Mouse (Mus musculus) midbrain, postnatal 0 days (tissue): ENCODE data around the gene Hmmr. TPM values are rescaled to one million over a fixed set of nuclear protein-coding genes. Genes with fewer than 3 reads are reported as not detected.
"Not testable (repeated sequence)": the region's sequence is repeated elsewhere in the genome, so short reads cannot be mapped to it uniquely, and the experiment has no call there.

ENCODE experiments used
- ATAC-seq: fragments of 200-750 bp; cut with Nextera tagmentation; 2 replicates; pipeline ENCODE4 v1.8.0; 2017; ENCODE audit warnings: moderate number of reproducible peaks, mild to moderate bottlenecking, moderate TSS enrichment, moderate library complexity; ENCODE audit not compliant: low FRiP score
- DNase-seq: peaks from one replicate; pipeline ENCODE4 v3.0.0-alpha.2; 2015; ENCODE audit warnings: low spot score
- H3K27ac ChIP-seq: fragments of 300-500 bp; sonication (generic); 2 replicates; pipeline ENCODE4 v1.5.1; 2014; ENCODE audit warnings: low read depth, mild to moderate bottlenecking, low read length, mixed read lengths
- H3K27me3 ChIP-seq: fragments of 300-500 bp; sonication (generic); 2 replicates; pipeline ENCODE4 v1.6.1; 2014; ENCODE audit warnings: low read length, control low read depth, mixed read lengths; ENCODE audit not compliant: insufficient read depth
- H3K36me3 ChIP-seq: fragments of 300-500 bp; sonication (generic); 2 replicates; pipeline ENCODE4 v1.6.1; 2014; ENCODE audit warnings: low read length, control low read depth, mixed read lengths; ENCODE audit not compliant: insufficient read depth
- H3K4me1 ChIP-seq: fragments of 300-500 bp; sonication (generic); 2 replicates; pipeline ENCODE4 v1.6.1; 2014; ENCODE audit warnings: mild to moderate bottlenecking, control low read depth, antibody characterized with exemption, low read length, mixed read lengths; ENCODE audit not compliant: insufficient read depth
- H3K4me2 ChIP-seq: fragments of 300-500 bp; sonication (generic); 2 replicates; pipeline ENCODE4 v1.6.1; 2014; ENCODE audit warnings: low read depth, mild to moderate bottlenecking, low read length, mixed read lengths; ENCODE audit not compliant: poor library complexity, severe bottlenecking
- H3K4me3 ChIP-seq: fragments of 300-500 bp; sonication (generic); 2 replicates; pipeline ENCODE4 v1.5.1; 2014; ENCODE audit warnings: low read depth, mild to moderate bottlenecking, low read length, moderate library complexity
- H3K9ac ChIP-seq: fragments of 300-500 bp; sonication (generic); replicated peaks from 2 replicates; pipeline ENCODE4 v1.6.1; 2014; ENCODE audit warnings: mild to moderate bottlenecking, low read length, moderate library complexity, mixed read lengths; ENCODE audit not compliant: poor library complexity, severe bottlenecking
- H3K9me3 ChIP-seq: fragments of 300-500 bp; sonication (generic); 2 replicates; pipeline ENCODE4 v1.6.1; 2016; ENCODE audit warnings: low read length, control low read depth
- CTCF ChIP-seq: IDR thresholded peaks from 2 replicates; pipeline ENCODE4 v1.5.1; 2016; ENCODE audit warnings: antibody characterized with exemption, mild to moderate bottlenecking
- WGBS: fragments of 180-500 bp; shearing (Covaris S2); extraction: QIAGEN DNeasy Blood & Tissue Kit; methylation state at CpG from one replicate; pipeline ENCODE4 v1.1.7; 2014; 5-methylcytosine and 5-hydroxymethylcytosine counted together
- polyA plus RNA-seq: library from polyadenylated mRNA; unstranded; fragments of >200 nt; fragmentation: Nextera tagmentation; extraction: Ambion mirVana; gene quantifications from 2 replicates; pipeline ENCODE4 v1.2.1, GENCODE M21; 2015
- total RNA-seq: library from RNA; depleted of rRNA; stranded (reverse); fragments of >200 nt; gene quantifications from 2 replicates; pipeline ENCODE4 v1.2.3, GENCODE M21; 2014

Gene Hmmr
- total and polyA plus RNA-seq, 2 experiments from 2014 or later = 1.9 to 2.5 TPM

DNA sequence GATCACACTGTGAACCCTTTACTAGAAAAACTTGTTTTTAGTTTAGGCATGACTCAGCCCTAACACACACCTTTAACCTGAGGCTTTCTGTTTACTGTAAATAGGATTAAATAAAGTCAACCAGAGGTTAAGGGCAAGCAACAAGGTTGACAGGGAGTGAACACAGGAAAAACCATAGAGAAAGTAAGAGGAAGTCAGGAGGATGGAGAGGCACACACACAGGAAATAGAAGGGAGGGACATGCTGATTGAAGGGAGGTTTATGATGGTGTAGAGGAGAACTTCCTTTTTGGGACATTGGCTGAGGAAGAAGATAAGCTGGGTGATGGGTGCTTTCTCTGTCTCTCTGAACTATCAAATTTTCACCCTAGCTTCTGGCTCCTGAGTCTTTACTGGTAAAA is 14.9 kb downstream of the Hmmr start:
- Histone ChIP-seq H3K9ac (no peak overlapping the region), H3K4me1 (no peaks in the 10 kb centered on the region), H3K27me3 (no peaks in the 10 kb centered on the region), H3K4me2 (no peak overlapping the region), H3K9me3 (no peaks in the 10 kb centered on the region), H3K27ac (no peak overlapping the region), H3K4me3 (no peak overlapping the region), H3K36me3 (no peaks in the 10 kb centered on the region)
- TF ChIP-seq CTCF = no peak
- ATAC-seq (no peak), DNase-seq (no peak)

DNA sequence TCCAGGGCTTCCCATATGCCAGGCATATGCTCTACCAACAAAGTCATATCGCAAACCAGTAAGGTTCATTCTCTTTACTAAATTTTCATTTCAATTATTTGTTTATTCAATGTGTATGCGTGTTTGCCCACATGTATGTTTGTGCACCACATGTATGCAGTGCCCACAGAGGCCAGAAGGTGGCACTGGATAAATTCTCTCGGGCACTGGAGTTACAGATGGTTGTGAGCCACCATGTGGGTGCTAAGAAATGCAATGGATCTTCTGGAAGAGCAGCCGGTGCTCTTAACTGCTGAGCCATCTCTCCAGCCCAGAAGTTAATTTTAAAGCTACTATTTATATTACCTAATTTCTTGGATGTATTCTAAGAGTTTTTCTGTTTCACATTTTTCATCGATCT is 17.7 kb downstream of the Hmmr start:
- ATAC-seq = no peak
- 94% methylated on average over 5 of the region's 5 CpGs for WGBS
- H3K36me3 ChIP-seq = no peaks in the 10 kb centered on the region
- no peak overlapping the region for H3K27ac ChIP-seq
- no peak for DNase-seq
- no peak overlapping the region for H3K4me3 ChIP-seq
- no peaks in the 10 kb centered on the region for H3K9me3 ChIP-seq
- TF ChIP-seq CTCF = no peak
- H3K9ac ChIP-seq = no peak overlapping the region
- no peak overlapping the region for H3K4me2 ChIP-seq
- H3K4me1 ChIP-seq = no peaks in the 10 kb centered on the region
- H3K27me3 ChIP-seq = no peaks in the 10 kb centered on the region

DNA sequence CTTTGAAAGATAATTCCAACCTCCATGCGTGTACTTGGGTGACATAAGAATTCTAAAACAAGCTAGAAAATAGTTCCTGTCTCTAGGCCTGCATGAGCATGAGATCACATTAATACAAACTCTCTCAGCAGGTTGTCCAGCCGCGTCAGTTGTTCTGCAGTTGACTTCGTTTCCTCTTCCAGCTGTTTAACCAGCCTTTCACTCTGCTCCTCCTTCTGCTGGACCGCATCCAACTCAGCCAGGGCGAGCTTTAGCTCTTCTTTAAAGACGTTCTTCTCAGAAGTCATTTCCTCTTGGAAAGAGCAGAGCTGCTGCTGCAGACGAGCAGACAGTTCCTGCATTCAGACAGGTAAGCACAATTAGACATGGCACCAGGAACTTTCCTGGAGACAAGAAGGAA is 19.4 kb downstream of the Hmmr start:
- Histone ChIP-seq H3K27ac (no peak overlapping the region), H3K4me2 (no peak overlapping the region), H3K9me3 (no peaks in the 10 kb centered on the region), H3K9ac (no peak overlapping the region), H3K27me3 (no peaks in the 10 kb centered on the region), H3K36me3 (no peaks in the 10 kb centered on the region), H3K4me3 (no peak overlapping the region), H3K4me1 (no peaks in the 10 kb centered on the region)
- DNase-seq (peak; percentile 4), ATAC-seq (no peak)
- WGBS = 77% methylated on average over 8 of the region's 8 CpGs
- TF ChIP-seq CTCF = no peak

DNA sequence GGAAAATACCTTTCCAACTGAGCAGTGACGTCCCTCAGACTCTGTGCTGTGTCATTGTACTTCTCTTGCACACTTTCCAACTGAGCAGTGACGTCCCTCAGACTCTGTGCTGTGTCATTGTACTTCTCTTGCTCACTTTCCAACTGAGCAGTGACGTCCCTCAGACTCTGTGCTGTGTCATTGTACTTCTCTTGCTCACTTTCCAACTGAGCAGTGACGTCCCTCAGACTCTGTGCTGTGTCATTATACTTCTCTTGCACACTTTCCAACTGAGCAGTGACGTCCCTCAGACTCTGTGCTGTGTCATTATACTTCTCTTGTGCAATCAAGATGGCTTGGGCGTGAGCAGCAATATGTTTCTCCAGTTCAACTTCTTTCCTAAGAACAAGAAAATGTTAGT is 23.3 kb downstream of the Hmmr start:
- H3K9me3 ChIP-seq, H3K4me1 ChIP-seq, H3K4me2 ChIP-seq, H3K27me3 ChIP-seq, H3K4me3 ChIP-seq, H3K9ac ChIP-seq, DNase-seq, ATAC-seq, H3K36me3 ChIP-seq, H3K27ac ChIP-seq: not testable (repeated sequence)
- 88% methylated on average over 6 of the region's 6 CpGs for WGBS

DNA sequence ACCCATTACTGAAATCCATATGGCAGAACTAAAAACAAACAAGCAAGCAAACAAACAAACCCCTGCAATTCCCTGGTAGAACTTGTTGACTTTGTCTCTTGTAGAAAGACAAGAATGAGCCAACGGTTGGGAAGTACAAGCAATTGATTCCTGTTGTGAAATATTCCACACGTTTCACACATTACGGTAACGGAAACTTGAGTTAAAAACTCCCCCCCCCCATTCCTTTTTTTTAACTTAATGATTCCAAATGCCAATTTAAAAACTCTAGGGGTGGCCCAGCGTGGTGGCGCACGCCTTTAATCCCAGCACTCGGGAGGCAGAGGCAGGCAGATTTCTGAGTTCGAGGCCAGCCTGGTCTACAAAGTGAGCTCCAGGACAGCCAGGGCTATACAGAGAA is 38.1 kb downstream of the Hmmr start, which contains the start of gene Mat2b:
Mat2b (minus strand) TSS at position 101 of the 400 bp plus-strand sequence.
- peak within 1 kb of the TSS; percentile 85 for H3K4me2 ChIP-seq
- H3K9ac ChIP-seq = peak within 1 kb of the TSS; percentile 83
- WGBS = 85% methylated on average over 9 of the region's 9 CpGs
- peak within 1 kb of the TSS; percentile 86 for H3K27ac ChIP-seq
- H3K4me1 ChIP-seq = peaks cover 8% of the 10 kb centered on the region; the same call in 1 of the 2 replicates
- H3K27me3 ChIP-seq = no peaks in the 10 kb centered on the region
- H3K9me3 ChIP-seq = no peaks in the 10 kb centered on the region
- H3K36me3 ChIP-seq = no peaks in the 10 kb centered on the region
- DNase-seq (no peak), ATAC-seq (no peak)
- H3K4me3 ChIP-seq = peak within 1 kb of the TSS; percentile 93
- no peak for TF ChIP-seq CTCF

DNA sequence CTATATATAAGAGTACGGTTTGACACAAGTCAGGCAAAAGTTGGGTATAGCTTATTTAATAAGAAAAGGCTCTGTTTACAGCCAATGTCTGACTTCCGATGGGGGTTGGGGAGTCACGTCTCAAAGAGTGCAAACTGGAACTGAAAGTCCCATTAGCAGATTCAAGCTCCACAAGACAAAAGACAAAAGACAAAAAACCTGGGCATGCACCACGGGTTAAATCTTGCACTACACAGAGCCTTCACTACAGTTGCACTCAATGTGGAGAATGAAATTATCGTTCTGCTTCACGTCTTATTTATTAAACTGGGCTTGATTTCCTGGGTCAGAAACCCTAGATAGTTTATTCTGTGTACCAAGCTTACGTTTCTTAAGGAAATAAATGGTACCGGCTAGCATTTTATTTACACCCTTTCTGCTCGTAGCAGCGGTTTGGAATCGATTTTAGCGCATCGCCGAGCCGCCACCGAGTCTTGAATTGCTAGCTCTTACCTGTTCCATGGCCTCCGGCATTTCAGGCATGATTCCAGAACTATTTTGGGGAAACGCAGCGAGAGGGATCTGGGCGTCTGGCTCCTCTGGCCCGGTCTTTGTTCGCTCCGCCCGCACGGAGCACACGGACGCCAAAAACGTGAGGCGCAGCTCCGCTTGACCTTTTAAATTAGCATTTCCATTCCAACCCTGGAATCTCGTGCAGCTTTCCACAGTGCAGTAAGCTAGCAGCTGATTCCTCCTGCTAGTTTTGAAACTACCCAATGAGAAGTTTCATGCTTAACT is 38.7 kb downstream of the Hmmr start:
- H3K4me2 ChIP-seq = peak overlapping the region; percentile 85
- no peak for TF ChIP-seq CTCF

More for the DNA sequence above, 38.7 kb downstream of the Hmmr start:
- H3K4me3 ChIP-seq = peak overlapping the region; percentile 93
- WGBS = under 1% methylated on average over 31 of the region's 31 CpGs
- ATAC-seq = peak; percentile 71
- no peaks in the 10 kb centered on the region for H3K9me3 ChIP-seq
- peak overlapping the region; percentile 83 for H3K9ac ChIP-seq
- no peaks in the 10 kb centered on the region for H3K36me3 ChIP-seq
- peaks cover 8% of the 10 kb centered on the region; the same call in 1 of the 2 replicates for H3K4me1 ChIP-seq
- peak; percentile 83 for DNase-seq
- peak overlapping the region; percentile 86 for H3K27ac ChIP-seq
- H3K27me3 ChIP-seq = no peaks in the 10 kb centered on the region
